Mouse (Mus musculus) gonadal fat pad, adult 2 months (tissue): Measurements from ENCODE around the gene Foxd1. TPM values are rescaled to one million over a fixed set of nuclear protein-coding genes. Genes with fewer than 3 reads are reported as not detected.

Source experiments
- DNase-seq: peaks from one replicate; pipeline ENCODE4 v3.0.0-alpha.2; 2012; ENCODE audit warnings: low read depth
- polyA plus RNA-seq: library from polyadenylated mRNA; depleted of rRNA; stranded (reverse); fragments of >200 nt; gene quantifications from 2 replicates; pipeline ENCODE4 v1.2.3, GENCODE M21; 2012

The Foxd1 gene
- polyA plus RNA-seq, 1 experiment: 0.03 TPM

DNA sequence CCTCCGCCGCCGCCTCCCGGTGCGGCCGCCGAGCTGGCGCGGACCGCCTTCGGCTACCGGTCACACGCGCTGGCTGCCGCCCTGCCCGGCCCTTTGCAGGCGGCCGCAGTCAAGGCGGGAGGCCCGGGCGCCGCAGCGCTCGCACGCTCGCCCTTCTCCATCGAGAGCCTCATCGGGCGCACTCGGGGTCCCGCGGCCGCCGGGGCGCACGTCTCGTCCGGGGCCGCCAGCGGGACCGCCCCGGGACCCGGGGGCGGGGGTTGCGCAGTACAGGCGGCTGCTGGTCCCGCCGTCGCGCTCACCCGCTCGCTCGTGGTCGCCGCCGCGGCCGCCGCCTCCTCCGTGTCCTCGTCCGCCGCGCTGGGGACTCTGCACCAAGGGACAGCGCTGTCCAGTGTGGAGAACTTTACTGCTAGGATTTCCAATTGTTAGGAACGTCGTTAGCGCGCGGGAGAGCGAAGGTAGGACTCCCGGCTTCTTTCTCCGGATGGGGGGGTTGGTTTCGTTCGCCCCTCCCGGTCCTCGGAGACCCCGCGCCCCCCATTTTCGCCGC, 1.6 kb downstream of the Foxd1 start:
- no peak for DNase-seq

DNA sequence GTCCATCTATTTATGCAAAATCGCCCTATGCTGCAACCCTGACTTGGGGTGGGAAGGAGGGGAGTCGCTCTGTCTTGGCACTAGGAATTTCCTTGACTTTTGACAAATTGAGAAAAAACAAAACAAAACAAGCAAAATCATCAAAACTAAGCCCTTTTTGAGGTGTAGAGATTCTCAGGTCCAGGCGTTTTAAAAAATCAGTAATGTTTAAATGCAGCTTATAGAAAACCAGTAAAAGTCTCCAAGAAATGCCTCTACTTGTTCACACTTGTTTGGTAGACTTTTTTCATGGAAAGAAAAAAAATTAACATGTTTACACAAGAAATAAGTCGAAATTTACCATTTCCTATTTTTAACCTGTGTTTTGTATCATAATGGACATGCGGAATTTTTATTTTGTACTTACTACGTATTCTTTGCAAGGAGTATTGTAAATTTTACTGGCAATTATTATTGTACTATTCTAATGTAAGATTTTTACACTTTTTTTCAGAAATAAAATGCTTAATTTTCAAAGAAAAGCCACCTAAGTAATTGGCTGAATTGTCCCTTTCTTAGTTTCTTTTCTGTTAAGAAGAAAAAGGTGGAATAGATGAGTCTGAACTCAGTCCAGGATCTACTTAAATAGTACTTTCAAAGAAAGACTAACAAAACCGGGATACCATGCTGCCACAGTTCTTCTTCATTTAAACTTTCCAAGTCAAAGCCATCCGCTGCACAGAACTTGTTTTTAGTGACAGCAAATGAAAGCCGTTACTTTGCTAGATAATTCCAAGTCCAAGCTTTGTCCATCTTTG, 2.3 kb downstream of the Foxd1 start:
- DNase-seq: no peak

GRCm38 (mm10) chr13:98356973-98357425, 3.0 kb downstream of the Foxd1 start:
- DNase-seq: no peak

- no peak for DNase-seq
Measured at GRCm38 (mm10) chr13:98357433-98358423, 3.7 kb downstream of the Foxd1 start.

GRCm38 (mm10) chr13:98358424-98359181, 4.6 kb downstream of the Foxd1 start:
- DNase-seq: no peak

DNA sequence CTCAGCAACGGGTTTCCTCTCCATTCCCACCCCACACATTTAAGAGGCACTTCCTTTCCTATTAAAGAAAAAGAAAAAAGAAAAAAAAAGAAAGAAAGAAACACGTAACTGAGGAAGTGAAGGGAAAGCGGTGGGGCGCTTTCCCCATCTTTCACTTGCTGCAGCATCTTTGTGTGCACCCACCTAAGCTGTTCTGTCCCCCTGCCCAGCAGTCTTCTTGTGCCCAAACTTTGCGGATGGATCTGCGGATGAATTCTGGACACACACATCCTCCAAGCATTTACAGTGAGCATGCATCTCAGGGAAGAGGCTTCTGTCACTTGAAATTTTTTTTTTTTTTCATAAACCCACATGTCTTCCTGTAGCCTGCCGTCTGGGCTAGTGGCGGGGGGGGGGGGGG, 5.3 kb downstream of the Foxd1 start:
- no peak for DNase-seq

DNA sequence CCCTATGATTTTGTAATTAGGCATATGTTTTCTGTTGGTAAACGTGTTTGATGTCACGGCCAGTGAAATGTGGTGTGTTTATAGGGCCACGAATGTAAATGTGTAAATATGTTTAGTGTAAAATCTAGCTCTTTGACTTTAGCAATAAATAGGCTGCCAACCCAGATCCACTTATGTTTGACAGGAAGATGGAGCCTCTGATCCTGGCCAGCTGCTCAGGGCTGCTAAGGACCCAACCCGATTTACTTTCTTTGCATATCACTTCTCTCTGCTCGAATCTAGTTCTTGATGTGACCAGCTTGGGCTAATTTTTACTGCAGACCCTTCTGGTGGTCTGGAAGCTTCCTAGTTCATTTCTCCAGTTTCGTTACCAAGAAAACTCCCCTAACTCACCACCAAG, 6.3 kb downstream of the Foxd1 start:
- DNase-seq: no peak

DNA sequence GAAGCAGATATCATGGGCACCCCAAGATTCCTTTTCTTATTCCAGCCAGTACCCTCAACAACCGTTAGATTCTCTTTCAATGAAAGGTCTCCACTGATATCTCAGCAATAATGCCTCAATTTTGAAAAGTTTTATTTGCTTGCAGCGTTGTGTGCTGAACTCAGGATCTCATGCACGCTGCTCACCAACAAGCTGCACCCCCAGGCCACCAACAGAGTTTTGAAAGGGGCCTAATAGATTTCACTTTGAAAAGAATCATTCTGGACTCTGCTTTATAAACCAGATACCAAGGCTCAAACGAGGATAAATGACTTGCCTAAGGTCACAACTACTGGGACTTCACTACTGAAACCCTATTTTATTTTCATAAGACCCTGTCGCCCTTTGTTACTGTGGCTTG, 7.1 kb downstream of the Foxd1 start:
- DNase-seq: no peak

DNA sequence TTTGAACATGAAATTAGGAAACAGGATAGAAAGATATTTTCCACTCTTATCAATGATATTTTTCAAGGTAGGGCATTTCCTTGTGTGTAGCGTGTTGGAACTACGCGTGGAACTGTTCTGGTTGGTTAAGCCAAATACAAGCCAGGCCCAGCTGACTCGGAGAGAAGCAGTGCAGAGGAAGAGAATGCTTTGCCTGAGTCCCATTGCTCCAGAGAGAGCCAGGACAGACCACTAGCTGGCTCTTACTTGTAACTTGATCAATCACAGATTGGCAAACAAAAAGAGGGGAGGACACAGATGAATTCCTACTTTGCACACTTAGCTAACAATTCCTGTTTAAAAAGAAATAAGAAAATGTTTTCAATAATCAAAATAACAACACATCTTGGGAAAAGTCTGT, 9.0 kb downstream of the Foxd1 start:
- no peak for DNase-seq

DNA sequence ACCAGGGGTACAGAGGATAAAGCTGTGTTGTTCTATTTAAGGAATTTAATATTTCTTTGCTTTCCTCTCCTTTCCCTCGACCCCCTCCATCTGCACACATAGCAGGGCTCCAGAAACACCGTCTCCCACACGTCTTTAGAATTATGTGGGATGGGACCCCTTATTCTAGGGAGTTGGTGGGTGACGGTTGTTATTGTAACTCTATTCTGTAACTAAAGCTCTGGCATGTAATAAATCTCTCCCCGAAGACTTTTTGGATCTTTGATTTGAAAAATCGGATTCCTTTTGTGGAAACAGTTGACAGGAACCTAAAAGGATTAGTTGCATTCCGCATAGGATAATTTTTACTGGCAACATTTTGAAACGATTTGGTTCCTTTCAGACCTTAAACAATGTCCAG, 11.0 kb downstream of the Foxd1 start:
- DNase-seq: no peak

DNA sequence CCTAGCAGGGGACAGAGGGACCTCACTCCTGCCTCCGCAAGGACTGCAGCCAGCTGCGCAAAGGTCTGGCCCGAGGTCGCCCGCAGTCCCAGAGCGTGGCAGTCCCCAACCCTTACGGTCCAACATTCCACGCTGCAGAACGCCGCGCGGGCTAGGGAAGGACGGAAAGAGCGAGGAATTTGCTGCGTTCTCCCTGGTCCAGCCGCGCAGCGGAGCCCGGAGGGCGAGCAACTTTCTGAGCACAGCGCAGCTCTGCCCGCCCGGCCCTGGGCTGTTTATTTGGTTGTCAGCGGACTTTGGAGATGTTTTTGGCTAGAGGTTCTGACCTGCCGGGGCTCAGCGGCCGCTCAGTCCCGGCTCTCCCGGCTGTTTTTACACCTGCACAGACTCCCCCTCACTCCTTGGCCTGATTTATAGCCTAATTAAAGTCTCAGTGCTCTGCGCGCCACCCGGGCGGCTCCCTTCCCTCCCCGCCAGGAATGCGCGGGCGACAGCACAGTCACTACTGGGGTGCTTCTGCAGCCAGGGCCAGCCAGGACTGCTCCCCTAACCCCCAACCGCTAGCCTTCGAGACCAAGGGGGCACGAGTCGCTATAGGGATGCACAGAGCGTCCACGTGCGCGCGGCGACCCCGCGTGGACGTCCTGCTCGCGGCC, 11.9 kb downstream of the Foxd1 start:
- DNase-seq: no peak

- no peak for DNase-seq
Measured at GRCm38 (mm10) chr13:98366469-98367275, 12.6 kb downstream of the Foxd1 start.

GRCm38 (mm10) chr13:98367601-98368000, 13.6 kb downstream of the Foxd1 start:
- no peak for DNase-seq

- DNase-seq: no peak
Measured at GRCm38 (mm10) chr13:98369046-98369445, 15.0 kb downstream of the Foxd1 start.

GRCm38 (mm10) chr13:98374560-98374959, 20.5 kb downstream of the Foxd1 start:
- DNase-seq: no peak

DNA sequence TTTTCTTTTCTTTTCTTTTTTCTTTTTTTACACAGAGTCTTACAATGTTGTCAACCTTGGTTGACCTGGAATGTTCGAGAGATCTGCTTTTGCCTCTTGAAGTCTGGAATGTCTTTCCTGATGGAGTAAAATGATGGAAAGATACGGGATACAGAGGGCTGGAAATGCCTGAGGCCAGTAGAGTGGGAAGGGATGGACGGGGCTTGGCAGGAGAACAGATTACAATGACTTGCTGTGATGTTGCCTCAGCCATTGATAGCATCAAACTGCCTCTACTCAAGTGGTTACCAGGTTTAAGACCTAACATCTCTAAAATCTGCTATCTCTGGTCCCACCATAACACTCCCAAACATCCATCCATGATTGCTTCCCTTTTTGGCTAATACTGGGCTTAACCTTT, 20.9 kb downstream of the Foxd1 start:
- no peak for DNase-seq

- DNase-seq: no peak
Measured at GRCm38 (mm10) chr13:98377746-98378145, 23.7 kb downstream of the Foxd1 start.

DNA sequence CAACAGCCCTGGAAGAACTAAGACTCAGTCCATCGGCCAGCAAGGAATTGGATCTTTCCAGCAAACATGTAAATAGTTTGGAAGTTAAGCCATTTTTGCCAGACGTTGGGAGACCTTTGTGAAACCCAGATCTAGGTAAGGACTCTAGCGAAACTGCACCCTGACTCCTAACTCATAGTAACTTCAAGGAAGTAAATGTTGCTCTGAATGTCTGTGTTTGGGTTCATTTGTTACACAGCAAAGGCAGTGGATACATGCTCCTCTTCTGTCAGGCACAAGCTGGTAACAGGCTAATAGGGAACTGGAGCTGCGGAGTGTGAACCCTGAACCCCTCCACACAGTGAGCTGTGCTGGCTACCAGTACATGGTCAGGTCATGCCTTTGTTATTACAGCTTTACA, 28.7 kb downstream of the Foxd1 start:
- no peak for DNase-seq

DNA sequence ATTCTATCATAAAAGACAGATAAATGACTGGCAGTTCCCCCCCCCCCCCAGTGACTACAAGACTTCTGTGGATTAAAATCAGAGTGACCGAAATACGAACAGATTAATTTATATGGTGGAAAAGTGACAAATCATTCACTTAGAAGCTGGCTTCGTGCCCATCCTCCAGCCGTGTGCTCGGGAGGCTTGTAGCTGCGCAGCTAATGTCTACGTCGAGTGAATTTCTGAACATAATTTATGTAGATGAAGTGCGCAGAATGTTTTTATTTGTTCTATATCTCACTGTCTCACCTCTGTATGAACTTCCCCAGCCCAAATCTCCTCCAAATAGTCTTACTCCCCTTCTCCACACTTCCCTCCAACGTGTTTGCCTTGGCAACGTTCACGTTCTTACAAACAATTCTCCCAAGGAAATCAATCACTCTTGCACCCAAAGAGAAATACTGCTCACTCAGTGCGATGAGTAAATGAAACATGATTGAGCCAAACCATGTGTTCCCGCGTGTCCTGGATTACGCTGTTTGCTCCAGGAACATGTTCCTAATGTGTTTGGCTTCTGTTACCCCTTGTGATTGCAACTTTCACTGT, 30.0 kb downstream of the Foxd1 start:
- DNase-seq: no peak

DNA sequence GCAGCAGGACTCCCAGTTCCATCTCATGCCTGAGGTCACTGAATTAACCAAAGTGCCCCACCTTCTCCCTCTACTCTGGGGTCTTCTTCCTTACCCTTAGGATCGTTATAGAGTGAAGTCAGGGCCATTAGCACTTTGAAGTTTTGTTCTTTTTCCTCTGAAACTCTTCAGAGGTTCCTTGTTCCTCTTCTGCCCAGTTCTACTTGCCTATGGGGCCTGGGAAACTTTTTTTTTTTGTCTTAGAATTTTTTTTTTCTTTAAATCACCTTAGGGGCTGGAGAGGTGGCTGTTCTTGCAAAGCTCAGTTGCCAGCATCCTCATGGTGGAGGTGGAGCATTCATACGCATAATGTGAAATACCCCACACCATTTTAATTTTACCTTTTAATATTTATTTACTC, 31.8 kb downstream of the Foxd1 start:
- DNase-seq: no peak
